In genomic region chrX:7721514-7722281, GRCm38 (mm10) we compare ENCODE assay signal across 8 mouse cellular contexts. TPM values are rescaled to one million over a fixed set of nuclear protein-coding genes. Genes with fewer than 3 reads are reported as not detected.
DNase-seq lines count a peak whose midpoint lies in the region; ATAC-seq and TF ChIP-seq lines count a peak whose summit lies in the region.

Gene Gm45208 (plus strand): TSS chrX:7722245.

- no peaks in the 10 kb centered on the region for H3K27me3 ChIP-seq in C2C12 (ENCODE audit: control insufficient read depth, insufficient read depth, insufficient read length)
- H3K27me3 ChIP-seq in erythroblast, embryonic 14.5 days (ENCODE audit: control insufficient read depth): 0 out of 2 replicates have a peak, but pooled peaks cover 2% of the 10 kb centered on the region
- H3K27me3 ChIP-seq in heart, embryonic 13.5 days (replicated peaks): no peaks in the 10 kb centered on the region
- no peaks in the 10 kb centered on the region for H3K27me3 ChIP-seq in liver, embryonic 13.5 days
- no peaks in the 10 kb centered on the region for H3K27me3 ChIP-seq in stomach, embryonic 14.5 days (ENCODE audit: control insufficient read depth, insufficient read depth, low read length)

- peak within 1 kb of the TSS; percentile 75 for H3K4me2 ChIP-seq in heart, embryonic 13.5 days
- H3K4me2 ChIP-seq in liver, embryonic 13.5 days: peak within 1 kb of the TSS; percentile 71
- H3K4me2 ChIP-seq in stomach, embryonic 14.5 days (replicated peaks; ENCODE audit: low read depth, low read length): peak within 1 kb of the TSS; percentile 62

- no peak for TF ChIP-seq CTCF in C2C12 (IDR thresholded peaks at IDR 0.05; ENCODE audit: control insufficient read depth, insufficient read depth, insufficient read length)

- H3K36me3 ChIP-seq in C2C12 (ENCODE audit: control insufficient read depth, insufficient read depth): no peaks in the 10 kb centered on the region
- peaks cover 32% of the 10 kb centered on the region for H3K36me3 ChIP-seq in erythroblast, embryonic 14.5 days (ENCODE audit: control insufficient read depth)
- peaks cover 23% of the 10 kb centered on the region for H3K36me3 ChIP-seq in heart, embryonic 13.5 days
- H3K36me3 ChIP-seq in liver, embryonic 13.5 days: peaks cover 24% of the 10 kb centered on the region
- no peaks in the 10 kb centered on the region; the same call in none of the 2 replicates for H3K36me3 ChIP-seq in stomach, embryonic 14.5 days (ENCODE audit: control insufficient read depth, insufficient read depth, low read length)

- 15% methylated on average over 22 of the region's 22 CpGs for WGBS in heart, embryonic 13.5 days
- WGBS in liver, embryonic 13.5 days (ENCODE audit: insufficient replicate concordance): 19% methylated on average over 22 of the region's 22 CpGs
- 20% methylated on average over 22 of the region's 22 CpGs for WGBS in stomach, embryonic 14.5 days

- ATAC-seq in heart, embryonic 13.5 days (ENCODE audit: extremely low read depth, insufficient number of reproducible peaks, low FRiP score, low TSS enrichment): peak; percentile 84
- peak; percentile 93 for ATAC-seq in liver, embryonic 13.5 days (ENCODE audit: low read depth)
- peak; percentile 88 for ATAC-seq in stomach, embryonic 14.5 days (ENCODE audit: insufficient number of reproducible peaks, insufficient read depth, low FRiP score, low read depth)

- no peaks in the 10 kb centered on the region for H3K79me3 ChIP-seq in C2C12 (ENCODE audit: low read depth)

- peak within 1 kb of the TSS; percentile 94 for H3K27ac ChIP-seq in heart, embryonic 13.5 days (replicated peaks)
- H3K27ac ChIP-seq in liver, embryonic 13.5 days: peak within 1 kb of the TSS; percentile 82
- peak within 1 kb of the TSS; percentile 94 for H3K27ac ChIP-seq in stomach, embryonic 14.5 days (ENCODE audit: low read length)

- H3K4me3 ChIP-seq in C2C12 (ENCODE audit: insufficient read depth, poor library complexity, severe bottlenecking): peak within 1 kb of the TSS; percentile 41
- H3K4me3 ChIP-seq in erythroblast, embryonic 14.5 days (replicated peaks): peak within 1 kb of the TSS; percentile 89
- H3K4me3 ChIP-seq in heart, embryonic 13.5 days: peak within 1 kb of the TSS; percentile 66
- peak within 1 kb of the TSS; percentile 72 for H3K4me3 ChIP-seq in liver, embryonic 13.5 days (replicated peaks)
- H3K4me3 ChIP-seq in stomach, embryonic 14.5 days (ENCODE audit: low read depth, low read length): peak within 1 kb of the TSS; percentile 52

- peak within 1 kb of the TSS; percentile 80 for H3ac ChIP-seq in C2C12 (ENCODE audit: control insufficient read depth, insufficient read length, low read depth)

- H3K9ac ChIP-seq in heart, embryonic 13.5 days: peak within 1 kb of the TSS; percentile 82
- H3K9ac ChIP-seq in liver, embryonic 13.5 days: peak within 1 kb of the TSS; percentile 74
- peak within 1 kb of the TSS; percentile 53 for H3K9ac ChIP-seq in stomach, embryonic 14.5 days (replicated peaks; ENCODE audit: low read depth, low read length)

- peaks cover 8% of the 10 kb centered on the region for H3K79me2 ChIP-seq in C2C12 (ENCODE audit: control insufficient read depth, insufficient read depth)

- H3K4me1 ChIP-seq in erythroblast, embryonic 14.5 days (ENCODE audit: control insufficient read depth): peaks cover 20% of the 10 kb centered on the region
- peaks cover 6% of the 10 kb centered on the region for H3K4me1 ChIP-seq in heart, embryonic 13.5 days
- peaks cover 10% of the 10 kb centered on the region for H3K4me1 ChIP-seq in liver, embryonic 13.5 days (replicated peaks)
- H3K4me1 ChIP-seq in stomach, embryonic 14.5 days (ENCODE audit: control insufficient read depth, insufficient read depth, low read length): 0 out of 2 replicates have a peak, but pooled peaks cover 3% of the 10 kb centered on the region

- DNase-seq in brain, embryonic 18.5 days (ENCODE audit: low read depth, low spot score): peak; percentile 58
- peak; percentile 72 for DNase-seq in kidney, postnatal 10 days
- peak; percentile 71 for DNase-seq in liver, embryonic 13.5 days
- DNase-seq in natural killer cell, adult 2 months (ENCODE audit: low spot score in 2 of 2): peak; percentile 73 to 81

- peaks cover 8% of the 10 kb centered on the region for H3K9me3 ChIP-seq in erythroblast, embryonic 14.5 days (ENCODE audit: control insufficient read depth, low read length)
- H3K9me3 ChIP-seq in heart, embryonic 13.5 days: no peaks in the 10 kb centered on the region
- no peaks in the 10 kb centered on the region for H3K9me3 ChIP-seq in liver, embryonic 13.5 days (replicated peaks)
- no peaks in the 10 kb centered on the region for H3K9me3 ChIP-seq in stomach, embryonic 14.5 days (ENCODE audit: control insufficient read depth, low read depth, low read length)

TF ChIP-seq in C2C12, 6 proteins besides CTCF, POLR2A, EP300 and RAD21:
- TF ChIP-seq MYOD1 (IDR thresholded peaks at IDR 0.05; ENCODE audit: control insufficient read depth, insufficient read length, low read depth): no peak
- TF ChIP-seq USF1 (IDR thresholded peaks at IDR 0.05; ENCODE audit: low read depth): no peak
- no peak for TF ChIP-seq CEBPB (IDR thresholded peaks at IDR 0.05; ENCODE audit: low read depth)
- TF ChIP-seq MYOG (IDR thresholded peaks at IDR 0.05; ENCODE audit: control insufficient read depth, extremely low read depth, insufficient read length): no peak
- no peak for TF ChIP-seq FOSL1 (IDR thresholded peaks at IDR 0.05; ENCODE audit: insufficient read depth, low read length, poor library complexity, severe bottlenecking)
- TF ChIP-seq MAX (IDR thresholded peaks at IDR 0.05): no peak

RNA-seq across cellular contexts. Expression of gene Gm45208, which starts in this region (rescaled TPM):
- 0.22 TPM for polyA plus RNA-seq in C2C12 (2012; fragmentation: generic; extraction: Trizol)
- 0.46 and 0.51 TPM in 2 replicates for polyA plus RNA-seq in erythroblast, embryonic 14.5 days (2012)
- 0.27 and 0.74 TPM in 2 replicates for polyA plus RNA-seq in heart, embryonic 13.5 days (2015; fragmentation: Nextera tagmentation; extraction: Ambion mirVana)
- polyA plus RNA-seq in liver, embryonic 13.5 days (2015; fragmentation: Nextera tagmentation; extraction: Ambion mirVana): 0.25 TPM in 1 of 2 replicates, not detected in the other
- polyA plus RNA-seq in stomach, embryonic 14.5 days (2014; fragmentation: Nextera tagmentation; extraction: Ambion mirVana): 0.54 TPM in 1 of 2 replicates, not detected in the other

Comparison
In these comparisons a context has a peak if more than half of its experiments do, and no peak if none do; other contexts are left out.
1. Peak in every context shown above with its lines: DNase-seq, ATAC-seq, H3K4me3 ChIP-seq and H3K27ac ChIP-seq.
2. Peak in ATAC-seq, H3K4me3 ChIP-seq, H3K27ac ChIP-seq, H3K9ac ChIP-seq and H3K4me2 ChIP-seq in heart, embryonic 13.5 days; RNA of the gene not detected or under 1 TPM.
3. Peak in DNase-seq, ATAC-seq, H3K4me3 ChIP-seq, H3K27ac ChIP-seq, H3K9ac ChIP-seq and H3K4me2 ChIP-seq in liver, embryonic 13.5 days; RNA of the gene not detected or under 1 TPM.
4. Peak in ATAC-seq, H3K4me3 ChIP-seq, H3K27ac ChIP-seq, H3K9ac ChIP-seq and H3K4me2 ChIP-seq in stomach, embryonic 14.5 days; RNA of the gene not detected or under 1 TPM.